Mouse (Mus musculus): ENCODE measurements around the gene Vmn2r85. TPM values are rescaled to one million over a fixed set of nuclear protein-coding genes. Genes with fewer than 3 reads are reported as not detected.
A peak's percentile ranks its signal among the peaks of the same experiment; 100 is the strongest.
"Not testable (repeated sequence)": the region's sequence is repeated elsewhere in the genome, so short reads cannot be mapped to it uniquely, and the experiment has no call there.

Vmn2r85 gene
- total RNA-seq (2021), result not detected
- long read RNA-seq, experiment 1, result 0 reads
- long read RNA-seq, experiment 2, result 0 reads

DNA sequence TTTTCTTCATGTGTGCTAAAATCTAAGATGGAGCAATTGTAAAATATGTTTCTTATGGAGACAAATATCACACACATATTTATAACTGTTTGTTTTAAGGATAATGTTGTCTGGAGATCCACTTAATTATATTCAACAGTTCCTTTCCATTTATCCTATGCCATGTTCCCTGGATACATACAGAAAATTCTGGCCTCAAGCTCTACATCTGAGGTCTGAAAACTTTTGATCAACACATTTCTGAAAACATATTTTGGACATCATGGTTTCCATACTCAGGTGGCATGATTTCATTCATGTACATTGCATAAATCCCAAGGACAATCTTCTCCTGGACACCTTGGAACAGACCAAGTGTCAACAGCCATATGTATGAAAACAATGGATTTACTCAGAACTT, at the start of gene Vmn2r85:
Gene Vmn2r85 (minus strand): TSS at position 101 of the 400 bp plus-strand sequence.
- DNase-seq, result not testable (repeated sequence)

DNA sequence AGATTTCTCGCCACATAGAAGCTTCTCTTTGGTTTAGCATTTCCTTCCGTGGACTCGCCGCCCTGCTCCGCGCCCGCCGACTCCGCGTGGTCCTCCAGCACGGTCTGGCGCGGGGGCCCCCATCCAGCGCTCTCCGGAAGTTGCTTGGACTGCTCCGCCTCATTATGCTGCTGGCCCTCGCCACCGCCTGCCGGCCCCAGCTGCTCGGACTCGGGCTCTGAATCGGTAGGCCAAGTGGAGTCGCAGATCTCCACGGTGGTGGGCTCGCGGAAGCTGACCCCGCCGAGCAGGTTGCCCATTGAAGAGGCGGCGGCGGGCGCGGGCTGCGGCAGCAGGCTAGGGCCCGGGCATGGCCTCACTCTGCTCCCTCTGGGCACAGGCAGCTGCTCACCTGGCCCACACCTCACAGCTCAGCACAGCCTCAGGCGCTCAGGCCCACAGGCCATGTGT, 40.8 kb upstream of the Vmn2r85 start:
- DNase-seq, result peak; percentile 41

DNA sequence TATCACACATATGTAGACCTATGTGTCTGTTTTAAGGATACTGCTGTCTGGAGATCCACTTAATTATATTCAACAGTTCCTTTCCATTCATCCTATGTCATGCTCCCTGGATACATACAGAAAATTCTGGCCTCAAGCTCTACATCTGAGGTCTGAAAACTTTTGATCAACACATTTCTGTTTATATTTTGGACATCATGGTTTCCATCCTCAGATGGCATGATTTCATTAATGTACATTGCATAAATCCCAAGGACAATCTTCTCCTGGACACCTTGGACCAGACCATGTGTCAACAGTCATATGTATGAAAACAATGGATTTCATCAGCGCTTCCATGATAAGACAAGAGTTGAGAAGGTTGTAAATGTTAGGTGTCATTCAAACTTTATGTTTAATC, 26.4 kb upstream of the Vmn2r85 start, which contains the start of gene Vmn2r86:
Gene Vmn2r86 (minus strand): TSS at position 101 of the 400 bp plus-strand sequence.
- DNase-seq, result not testable (repeated sequence)

DNA sequence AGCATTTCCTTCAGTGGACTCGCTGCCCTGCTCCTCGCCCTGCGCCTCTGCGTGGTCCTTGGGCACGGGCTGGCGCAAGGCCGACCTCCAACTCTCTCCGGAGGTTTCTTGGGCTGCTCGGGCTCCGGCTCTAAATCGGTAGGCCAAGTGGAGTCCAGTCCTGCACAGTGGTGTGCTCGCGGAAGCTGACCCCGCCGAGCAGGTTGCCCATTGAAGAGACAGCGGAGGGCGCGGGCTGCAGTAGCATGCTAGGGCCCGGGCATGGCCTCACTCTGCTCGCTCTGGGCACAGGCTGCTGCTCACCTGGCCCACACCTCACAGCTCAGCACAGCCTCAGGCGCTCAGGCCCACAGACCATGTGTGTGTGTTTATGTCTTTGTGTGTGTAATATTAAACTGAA, 15.3 kb upstream of the Vmn2r85 start:
- no peak for DNase-seq

DNA sequence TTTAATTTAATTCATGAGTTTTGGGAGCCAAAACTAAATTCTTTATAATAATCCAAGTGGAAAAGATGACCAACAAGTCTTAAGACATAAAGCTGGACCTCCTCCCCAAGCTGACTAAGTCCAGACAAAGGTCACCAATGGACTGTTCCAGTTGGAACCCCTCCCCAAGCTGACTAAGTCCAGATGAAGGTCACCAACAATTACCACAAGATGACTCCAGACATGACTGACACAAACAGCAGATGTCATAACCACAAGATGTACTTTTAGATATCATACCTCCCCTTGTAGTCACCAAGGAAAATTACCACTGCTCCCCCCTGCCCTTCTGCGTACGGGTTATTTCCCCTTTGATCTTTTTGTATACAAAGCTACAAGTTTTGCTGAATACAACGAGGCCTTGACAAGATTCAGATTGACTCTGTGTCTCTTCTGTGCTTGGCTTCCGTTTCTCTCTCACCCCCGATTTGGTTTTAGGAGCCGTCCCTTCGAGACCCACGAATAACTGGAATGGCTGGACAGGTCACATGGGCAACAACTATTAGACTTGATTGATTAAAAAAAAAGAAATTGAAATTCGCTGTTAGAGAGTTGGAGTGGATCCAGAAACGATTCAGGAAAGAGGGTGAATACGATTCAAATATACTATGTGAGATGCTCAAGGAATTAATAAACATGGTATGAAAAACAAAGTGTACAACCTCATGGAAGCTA, 4.8 kb upstream of the Vmn2r85 start:
- DNase-seq, result peak; percentile 3

DNA sequence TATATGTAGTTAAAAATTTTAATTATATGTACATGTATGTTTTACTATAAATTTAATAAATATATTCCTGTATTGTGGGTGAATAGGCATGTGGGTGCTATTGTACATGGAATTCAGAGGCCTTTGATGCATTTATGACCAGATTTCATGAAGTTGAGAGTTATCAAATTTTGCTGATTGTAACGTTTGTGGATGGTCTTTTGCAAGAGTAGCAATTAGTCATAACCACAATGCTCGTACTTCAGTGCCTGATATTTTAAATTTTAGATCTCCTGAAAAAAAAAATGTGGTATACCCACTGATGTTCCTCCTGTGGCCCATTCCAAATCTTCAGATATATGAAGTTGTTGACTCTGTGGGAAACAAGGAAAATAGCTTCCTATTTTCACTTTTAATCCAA, 7.1 kb downstream of the Vmn2r85 start:
- DNase-seq, result not testable (repeated sequence)

DNA sequence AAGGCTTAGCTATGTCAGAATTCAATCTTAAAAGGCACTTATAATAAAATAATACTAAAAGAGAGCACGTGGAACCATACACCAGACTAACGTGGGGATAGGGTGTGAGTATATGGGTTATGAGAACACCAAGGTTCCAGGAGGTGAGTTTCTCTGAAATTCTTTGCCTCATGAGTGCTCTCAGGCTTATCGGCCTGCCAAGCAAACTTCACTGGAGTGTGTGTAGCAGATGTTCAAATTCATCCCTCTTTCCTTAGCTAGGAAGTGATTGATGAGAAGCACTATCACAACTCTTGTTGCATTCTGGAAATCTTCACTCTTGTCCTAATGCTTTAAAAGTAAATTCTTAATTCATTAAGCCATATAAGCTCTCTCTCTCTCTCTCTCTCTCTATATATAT, 9.1 kb downstream of the Vmn2r85 start:
- DNase-seq, result no peak

DNA sequence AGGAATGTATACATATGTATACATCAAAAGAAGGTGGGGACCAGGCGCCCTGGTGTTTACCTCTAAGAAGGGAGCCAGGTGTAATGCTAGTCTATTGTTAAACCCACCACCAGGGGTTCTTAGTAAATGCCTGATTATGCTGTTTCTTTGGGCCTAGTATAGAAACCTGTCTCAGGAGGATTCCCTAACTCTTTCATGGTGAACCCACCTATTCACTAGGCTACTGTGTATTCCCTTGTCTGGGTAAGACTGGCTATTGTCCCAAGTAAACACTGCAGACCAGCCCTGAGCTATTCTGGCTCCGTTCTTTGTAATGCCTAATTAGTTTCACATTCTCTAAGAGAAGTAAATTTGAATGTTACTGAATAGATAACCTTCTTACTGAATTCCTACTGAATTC, 9.5 kb downstream of the Vmn2r85 start:
- DNase-seq, result not testable (repeated sequence)

DNA sequence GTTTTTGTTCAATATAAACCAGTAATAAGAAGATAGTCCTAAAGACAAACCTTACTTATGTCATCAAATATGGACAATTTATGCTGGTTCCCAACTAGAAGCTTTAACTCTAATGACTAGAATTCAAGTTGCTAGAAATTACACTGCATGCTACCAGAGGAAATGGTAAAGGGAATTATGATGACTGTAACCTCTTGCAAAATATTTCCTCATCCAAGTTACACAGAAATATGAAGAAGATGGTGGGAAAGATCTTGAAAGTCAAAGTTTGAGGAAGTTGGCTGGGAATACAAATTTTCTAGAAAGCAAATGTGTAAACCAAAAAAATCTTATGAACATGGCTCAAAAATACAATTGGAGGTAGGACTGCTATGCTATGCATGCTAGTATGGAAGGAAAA, 13.2 kb downstream of the Vmn2r85 start:
- not testable (repeated sequence) for DNase-seq

DNA sequence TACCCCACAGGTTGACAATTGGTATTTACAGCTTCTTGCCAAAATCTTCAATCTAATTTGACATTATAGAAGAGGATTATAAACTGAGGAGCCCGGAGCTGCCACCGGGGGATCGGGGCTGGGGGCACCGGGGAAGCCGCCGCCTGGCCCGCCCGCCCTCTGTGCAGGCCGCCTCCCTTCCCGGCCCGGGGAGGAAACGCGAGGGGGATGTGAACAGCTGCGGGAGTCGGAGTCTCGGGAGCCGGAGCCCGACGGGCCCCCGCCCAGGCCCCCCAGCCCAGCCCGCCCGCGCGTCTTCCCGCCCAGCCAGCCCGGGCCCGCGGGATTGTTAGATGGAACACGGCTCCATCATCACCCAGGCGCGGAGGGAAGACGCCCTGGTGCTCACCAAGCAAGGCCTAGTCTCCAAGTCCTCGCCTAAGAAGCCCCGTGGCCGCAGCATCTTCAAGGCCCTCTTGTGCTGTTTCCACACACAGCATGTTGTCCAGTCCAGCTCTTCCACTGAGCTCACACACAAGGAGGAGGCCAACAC, 17.3 kb downstream of the Vmn2r85 start:
- not testable (repeated sequence) for DNase-seq

DNA sequence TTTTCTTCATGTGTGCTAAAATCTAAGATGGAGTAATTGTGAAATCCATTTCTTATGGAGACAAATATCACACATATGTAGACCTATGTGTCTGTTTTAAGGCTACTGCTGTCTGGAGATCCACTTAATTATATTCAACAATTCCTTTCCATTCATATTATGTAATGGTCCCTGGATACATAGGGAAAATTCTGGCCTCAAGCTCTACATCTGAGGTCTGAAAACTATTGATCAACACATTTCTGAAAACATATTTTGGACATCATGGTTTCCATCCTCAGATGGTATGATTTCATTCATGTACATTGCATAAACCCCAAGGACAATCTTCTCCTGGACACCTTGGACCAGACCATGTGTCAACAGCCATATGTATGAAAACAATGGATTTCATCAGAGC, 35.3 kb downstream of the Vmn2r85 start, which contains the start of gene Vmn2r84:
Gene Vmn2r84 (minus strand): TSS at position 101 of the 400 bp plus-strand sequence.
- DNase-seq, result no peak

DNA sequence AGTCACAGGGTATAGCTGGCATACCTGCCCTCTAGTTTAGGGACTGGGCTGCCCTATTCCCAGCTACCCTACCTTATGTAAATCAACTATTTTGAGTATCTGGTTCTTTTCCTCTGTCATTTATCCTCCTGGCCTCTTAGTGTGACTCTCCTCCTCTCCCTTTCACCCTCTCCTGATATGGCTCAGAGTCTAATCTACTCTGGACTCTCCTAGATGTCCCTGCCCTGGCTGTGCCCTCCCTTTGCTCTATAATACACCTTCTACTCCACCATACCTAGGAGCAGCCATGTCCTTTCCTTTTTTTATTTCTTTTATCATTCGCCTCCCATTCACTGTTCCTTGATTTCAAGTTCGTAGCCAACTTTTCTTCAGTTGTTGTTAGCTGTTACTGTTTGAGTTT, 54.4 kb downstream of the Vmn2r85 start:
- no peak for DNase-seq

DNA sequence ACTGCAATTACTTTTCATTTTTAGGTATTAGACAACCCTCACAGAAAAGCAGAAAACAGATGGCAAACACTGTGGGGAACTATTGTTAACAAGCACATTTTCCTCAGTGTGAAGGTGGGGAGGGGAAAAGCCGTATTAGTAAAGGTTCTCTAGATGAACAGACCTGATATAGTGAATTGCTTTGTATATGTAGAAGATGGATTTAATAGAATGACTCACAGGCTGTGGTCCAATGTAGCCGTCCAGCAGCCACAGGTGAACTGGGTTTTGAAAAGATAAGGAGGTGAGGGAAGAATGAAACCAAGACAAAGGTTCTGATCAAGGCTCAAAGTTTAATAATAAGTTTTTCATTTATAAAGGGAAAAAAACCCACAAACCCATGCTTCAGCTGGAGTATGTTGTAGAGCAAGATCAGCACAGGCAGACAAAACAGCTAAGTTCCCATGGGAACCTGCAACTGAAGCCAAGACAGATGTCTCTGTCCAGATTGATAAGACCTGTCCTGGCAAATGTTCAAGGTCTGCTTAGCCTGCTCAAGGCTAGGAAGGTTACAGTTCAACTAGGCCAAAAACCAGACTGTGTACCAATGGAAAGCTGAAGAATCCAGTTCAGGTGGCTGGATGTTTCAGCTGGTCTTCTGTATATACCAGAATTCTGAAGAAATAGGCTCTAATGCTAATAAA, 56.9 kb downstream of the Vmn2r85 start:
- DNase-seq, result no peak

DNA sequence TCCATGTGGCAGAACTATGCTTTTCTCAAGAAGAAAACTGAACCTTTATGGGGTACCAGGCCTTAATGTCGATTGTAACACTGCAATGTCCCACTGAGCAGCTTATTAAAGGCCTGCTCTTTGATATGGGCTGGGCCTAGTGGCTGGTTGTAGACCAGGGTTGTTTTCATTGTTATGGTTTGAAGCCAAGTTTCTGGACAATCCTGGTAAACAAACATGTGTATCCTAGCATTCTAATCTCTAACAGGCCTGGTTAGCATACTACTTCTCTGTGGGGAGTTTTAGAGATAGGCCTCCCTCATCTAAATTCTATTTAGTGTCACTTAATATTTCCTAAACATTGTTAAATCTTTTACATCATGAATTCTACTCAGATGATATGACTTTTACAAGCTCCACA, 57.9 kb downstream of the Vmn2r85 start:
- no peak for DNase-seq

DNA sequence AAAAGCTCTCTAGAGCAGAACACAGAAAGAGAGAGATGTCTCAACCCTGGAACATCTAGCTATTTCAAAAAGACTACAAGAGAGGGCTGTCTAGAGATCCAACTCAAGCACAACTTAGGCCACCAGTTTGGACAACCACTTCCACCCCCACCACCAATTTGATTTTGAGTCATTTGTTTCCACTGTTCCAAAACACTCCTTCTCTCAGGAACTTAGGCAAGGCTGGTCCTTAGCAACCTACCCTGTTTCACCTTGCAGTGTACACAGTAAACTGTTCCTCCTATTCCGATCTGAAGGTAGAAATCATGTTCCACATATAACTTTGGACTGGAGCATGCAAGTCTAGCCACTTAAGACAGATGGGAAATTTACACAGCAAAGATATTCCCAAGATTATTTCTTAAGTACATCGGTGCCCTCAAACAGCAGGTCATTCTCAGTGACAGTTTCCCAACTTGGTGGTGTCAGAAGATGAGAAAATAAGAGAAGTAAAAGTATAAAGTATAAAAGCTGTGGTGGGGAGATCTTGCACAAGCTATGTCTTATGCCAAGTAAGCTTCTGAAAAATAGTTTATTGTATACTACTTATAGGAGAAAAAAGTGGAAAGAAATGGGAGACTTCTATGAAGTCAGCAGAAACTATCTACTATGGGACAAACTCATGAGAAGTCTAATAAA, 59.4 kb downstream of the Vmn2r85 start:
- DNase-seq, result no peak

DNA sequence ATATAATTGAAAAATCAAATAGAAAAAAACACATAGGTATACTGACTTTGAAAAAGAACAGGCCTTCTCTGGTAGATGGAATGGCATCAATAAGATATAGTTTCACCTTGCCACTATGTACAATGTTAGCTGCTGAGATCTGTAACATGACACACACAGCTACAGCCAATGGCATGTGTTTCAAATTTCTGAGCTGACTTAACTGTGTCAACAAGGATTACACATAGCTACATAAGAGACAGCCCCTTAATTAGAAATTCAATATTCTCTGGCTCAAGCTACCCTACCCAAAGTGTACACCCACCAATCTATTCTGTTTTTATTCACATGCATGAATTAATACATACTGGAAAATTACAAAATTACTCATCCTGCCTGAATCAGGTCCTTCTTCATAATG, 61.1 kb downstream of the Vmn2r85 start:
- no peak for DNase-seq

DNA sequence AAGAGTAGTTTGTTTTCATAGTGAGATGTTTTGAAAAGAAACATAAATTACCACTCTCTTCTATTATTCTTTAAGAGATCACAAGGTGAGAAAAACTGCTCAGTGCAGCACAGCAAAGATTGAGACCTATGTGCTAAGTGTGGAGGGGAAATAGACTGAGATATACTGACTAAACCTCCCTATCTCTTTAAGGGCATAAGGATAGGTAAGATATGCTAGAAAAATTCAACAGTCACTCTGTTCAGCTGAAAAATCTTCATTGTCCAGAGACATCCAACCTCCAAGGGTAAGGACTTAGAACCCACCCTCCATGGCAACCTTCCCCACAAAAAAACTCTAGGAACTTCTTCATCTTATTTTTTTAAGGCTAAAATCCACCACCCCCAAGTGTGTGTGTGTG, 64.7 kb downstream of the Vmn2r85 start:
- no peak for DNase-seq

Other genes starting within 250 kb of the Vmn2r85 start
- gene Olfr826, start 245.5 kb downstream of the Vmn2r85 start, total RNA-seq (2021), result not detected
- not detected for gene Olfr827, start 215.3 kb downstream of the Vmn2r85 start, total RNA-seq (2021)
- under 1 TPM; 0.18 to 0.21 TPM for gene Neurod4, start 149.5 kb downstream of the Vmn2r85 start, total RNA-seq (2021)
- 1 to 10 TPM in 1 of 2 experiments, under 1 TPM in 1; 0.87 to 2.0 TPM for gene Tespa1, start 106.8 kb downstream of the Vmn2r85 start, total RNA-seq (2021)
- gene Vmn2r84, start 35.4 kb downstream of the Vmn2r85 start, total RNA-seq (2021), result not detected
- not detected for gene Vmn2r86, start 26.3 kb upstream of the Vmn2r85 start, total RNA-seq (2021)
- not detected for gene Vmn2r87, start 67.7 kb upstream of the Vmn2r85 start, total RNA-seq (2021)